Mouse (Mus musculus): ENCODE measurements around the gene Kdm6b. TPM values are rescaled to one million over a fixed set of nuclear protein-coding genes. Genes with fewer than 3 reads are reported as not detected.
A peak's percentile ranks its signal among the peaks of the same experiment; 100 is the strongest.

The Kdm6b gene
- 18.6 and 19.5 TPM in 2 replicates for polyA plus RNA-seq (2015; fragmentation: Nextera tagmentation; extraction: Ambion mirVana)

- Histone ChIP-seq H3K36me3 (peaks cover 7% of the 10 kb centered on the region; the same call in 1 of the 2 replicates), H3K4me2 (peak within 1 kb of the TSS; percentile 93), H3K9me3 (replicated peaks) (no peaks in the 10 kb centered on the region), H3K4me1 (replicated peaks) (peaks cover 61% of the 10 kb centered on the region), H3K9ac (peak within 1 kb of the TSS; percentile 64), H3K27me3 (no peaks in the 10 kb centered on the region), H3K27ac (peak within 1 kb of the TSS; percentile 99), H3K4me3 (peak within 1 kb of the TSS; percentile 85)
- ATAC-seq (replicated peaks; ENCODE audit: insufficient number of reproducible peaks, insufficient read depth, low FRiP score, low read depth) = no peak
- WGBS = 45% methylated on average over 12 of the region's 12 CpGs
Observed at GRCm38 (mm10) chr11:69413221-69414181, at the start of gene Kdm6b. Kdm6b (minus strand) TSS chr11:69413675.

GRCm38 (mm10) chr11:69461568-69461967 is 48.1 kb upstream of the Kdm6b start:
- no peak overlapping the region for H3K4me2 ChIP-seq
- ATAC-seq (replicated peaks; ENCODE audit: insufficient number of reproducible peaks, insufficient read depth, low FRiP score, low read depth) = no peak
- no peaks in the 10 kb centered on the region for H3K9me3 ChIP-seq (replicated peaks)
- no peak overlapping the region for H3K9ac ChIP-seq
- H3K27ac ChIP-seq = no peak overlapping the region
- H3K36me3 ChIP-seq = no peaks in the 10 kb centered on the region
- peaks cover 22% of the 10 kb centered on the region for H3K4me1 ChIP-seq (replicated peaks)
- H3K27me3 ChIP-seq = no peaks in the 10 kb centered on the region
- no peak overlapping the region for H3K4me3 ChIP-seq
- WGBS = 14% methylated on average over 5 of the region's 5 CpGs

- Histone ChIP-seq H3K9ac (no peak overlapping the region), H3K4me2 (no peak overlapping the region), H3K9me3 (replicated peaks) (no peaks in the 10 kb centered on the region), H3K4me3 (no peak overlapping the region), H3K36me3 (no peaks in the 10 kb centered on the region), H3K4me1 (replicated peaks) (peaks cover 25% of the 10 kb centered on the region), H3K27ac (no peak overlapping the region), H3K27me3 (no peaks in the 10 kb centered on the region)
- no peak for ATAC-seq (replicated peaks; ENCODE audit: insufficient number of reproducible peaks, insufficient read depth, low FRiP score, low read depth)
- WGBS = 56% methylated on average over 4 of the region's 4 CpGs
Observed at GRCm38 (mm10) chr11:69459883-69460282, 46.4 kb upstream of the Kdm6b start.

GRCm38 (mm10) chr11:69457006-69457579 is 43.6 kb upstream of the Kdm6b start:
- Histone ChIP-seq H3K9me3 (replicated peaks) (no peaks in the 10 kb centered on the region), H3K9ac (no peak overlapping the region), H3K27me3 (no peaks in the 10 kb centered on the region), H3K4me2 (no peak overlapping the region), H3K4me3 (no peak overlapping the region), H3K4me1 (replicated peaks) (peaks cover 38% of the 10 kb centered on the region), H3K27ac (peak overlapping the region; percentile 69), H3K36me3 (no peaks in the 10 kb centered on the region)
- 17% methylated on average over 6 of the region's 6 CpGs for WGBS
- ATAC-seq (replicated peaks; ENCODE audit: insufficient number of reproducible peaks, insufficient read depth, low FRiP score, low read depth) = peak; percentile 59

GRCm38 (mm10) chr11:69452114-69452867 is 38.8 kb upstream of the Kdm6b start:
- peak overlapping the region; percentile 5; the same call in 1 of the 2 replicates for H3K9ac ChIP-seq
- H3K4me1 ChIP-seq (replicated peaks) = peaks cover 33% of the 10 kb centered on the region
- H3K27me3 ChIP-seq = no peaks in the 10 kb centered on the region
- 29% methylated on average over 23 of the region's 23 CpGs for WGBS
- H3K4me3 ChIP-seq = peak overlapping the region; percentile 36
- ATAC-seq (replicated peaks; ENCODE audit: insufficient number of reproducible peaks, insufficient read depth, low FRiP score, low read depth) = peak; percentile 67
- H3K36me3 ChIP-seq = no peaks in the 10 kb centered on the region
- no peaks in the 10 kb centered on the region for H3K9me3 ChIP-seq (replicated peaks)
- peak overlapping the region; percentile 57 for H3K4me2 ChIP-seq
- H3K27ac ChIP-seq = peak overlapping the region; percentile 76

- H3K4me2 ChIP-seq = no peak overlapping the region
- H3K36me3 ChIP-seq = no peaks in the 10 kb centered on the region
- no peak overlapping the region for H3K27ac ChIP-seq
- no peaks in the 10 kb centered on the region for H3K9me3 ChIP-seq (replicated peaks)
- 90% methylated on average over 7 of the region's 7 CpGs for WGBS
- no peak for ATAC-seq (replicated peaks; ENCODE audit: insufficient number of reproducible peaks, insufficient read depth, low FRiP score, low read depth)
- no peaks in the 10 kb centered on the region for H3K27me3 ChIP-seq
- no peak overlapping the region for H3K9ac ChIP-seq
- H3K4me1 ChIP-seq (replicated peaks) = peaks cover 13% of the 10 kb centered on the region
- no peak overlapping the region for H3K4me3 ChIP-seq
Observed at GRCm38 (mm10) chr11:69447299-69447698, 33.8 kb upstream of the Kdm6b start.

GRCm38 (mm10) chr11:69443328-69443727 is 29.9 kb upstream of the Kdm6b start:
- Histone ChIP-seq H3K36me3 (no peaks in the 10 kb centered on the region), H3K9me3 (replicated peaks) (no peaks in the 10 kb centered on the region), H3K4me3 (no peak overlapping the region), H3K4me2 (no peak overlapping the region), H3K27me3 (no peaks in the 10 kb centered on the region), H3K4me1 (replicated peaks) (0 out of 2 replicates have a peak, but pooled peaks cover 3% of the 10 kb centered on the region), H3K27ac (peak overlapping the region; percentile 31; the same call in 1 of the 2 replicates), H3K9ac (no peak overlapping the region)
- WGBS = 29% methylated on average over 5 of the region's 5 CpGs
- peak; percentile 31; the same call in 1 of the 2 replicates for ATAC-seq (replicated peaks; ENCODE audit: insufficient number of reproducible peaks, insufficient read depth, low FRiP score, low read depth)

GRCm38 (mm10) chr11:69437291-69437690 is 23.8 kb upstream of the Kdm6b start:
- H3K4me2 ChIP-seq = no peak overlapping the region
- no peak overlapping the region for H3K9ac ChIP-seq
- no peaks in the 10 kb centered on the region for H3K36me3 ChIP-seq
- no peak for ATAC-seq (replicated peaks; ENCODE audit: insufficient number of reproducible peaks, insufficient read depth, low FRiP score, low read depth)
- H3K27ac ChIP-seq = no peak overlapping the region
- no peaks in the 10 kb centered on the region for H3K27me3 ChIP-seq
- H3K9me3 ChIP-seq (replicated peaks) = no peaks in the 10 kb centered on the region
- 45% methylated on average over 3 of the region's 3 CpGs for WGBS
- H3K4me1 ChIP-seq (replicated peaks) = peaks cover 1% of the 10 kb centered on the region; the same call in 1 of the 2 replicates
- H3K4me3 ChIP-seq = no peak overlapping the region

GRCm38 (mm10) chr11:69433189-69433588 is 19.7 kb upstream of the Kdm6b start:
- no peaks in the 10 kb centered on the region for H3K36me3 ChIP-seq
- H3K27ac ChIP-seq = no peak overlapping the region
- no peak overlapping the region for H3K4me2 ChIP-seq
- no peak overlapping the region for H3K9ac ChIP-seq
- ATAC-seq (replicated peaks; ENCODE audit: insufficient number of reproducible peaks, insufficient read depth, low FRiP score, low read depth) = no peak
- WGBS = 58% methylated on average over 6 of the region's 6 CpGs
- H3K27me3 ChIP-seq = no peaks in the 10 kb centered on the region
- no peak overlapping the region for H3K4me3 ChIP-seq
- no peaks in the 10 kb centered on the region for H3K9me3 ChIP-seq (replicated peaks)
- H3K4me1 ChIP-seq (replicated peaks) = peaks cover 9% of the 10 kb centered on the region

- 68% methylated on average over 11 of the region's 11 CpGs for WGBS
- H3K4me3 ChIP-seq = no peak overlapping the region
- H3K27me3 ChIP-seq = no peaks in the 10 kb centered on the region
- H3K4me1 ChIP-seq (replicated peaks) = peaks cover 9% of the 10 kb centered on the region
- no peak overlapping the region for H3K4me2 ChIP-seq
- no peak overlapping the region for H3K27ac ChIP-seq
- H3K9me3 ChIP-seq (replicated peaks) = no peaks in the 10 kb centered on the region
- no peak for ATAC-seq (replicated peaks; ENCODE audit: insufficient number of reproducible peaks, insufficient read depth, low FRiP score, low read depth)
- H3K36me3 ChIP-seq = no peaks in the 10 kb centered on the region
- no peak overlapping the region for H3K9ac ChIP-seq
Observed at GRCm38 (mm10) chr11:69432640-69432982, 19.1 kb upstream of the Kdm6b start.

Data from heart, embryonic 15.5 days (tissue).